Mouse (Mus musculus): ENCODE measurements at regions not wholly inside any gene's neighbourhood (a gene's known extent, or its start where the extent isn't known, plus 50 kb on each side); places are given as distances from the start of the nearest gene placed in this dataset.
A peak's percentile ranks its signal among the peaks of the same experiment; 100 is the strongest.

- no peak for DNase-seq (ENCODE audit: low read depth)
Measured at GRCm38 (mm10) chr13:71874986-71875385, 88.5 kb downstream of the Irx1 start.

GRCm38 (mm10) chr13:71868763-71869162 is 94.8 kb downstream of the Irx1 start:
- no peak for DNase-seq (ENCODE audit: low read depth)

GRCm38 (mm10) chr13:71853426-71854025 is 110.0 kb downstream of the Irx1 start:
- no peak for DNase-seq (ENCODE audit: low read depth)

GRCm38 (mm10) chr13:71804032-71804958 is 159.2 kb downstream of the Irx1 start:
- no peak for DNase-seq (ENCODE audit: low read depth)

GRCm38 (mm10) chr13:71798288-71798687 is 165.2 kb downstream of the Irx1 start:
- DNase-seq (ENCODE audit: low read depth): no peak

GRCm38 (mm10) chr13:71784740-71785139 is 178.8 kb downstream of the Irx1 start:
- DNase-seq (ENCODE audit: low read depth): no peak

- peak; percentile 86 for DNase-seq (ENCODE audit: low read depth)
Measured at GRCm38 (mm10) chr13:71747003-71747965, 216.2 kb downstream of the Irx1 start.

GRCm38 (mm10) chr13:71746534-71746933 is 217.0 kb downstream of the Irx1 start:
- no peak for DNase-seq (ENCODE audit: low read depth)

GRCm38 (mm10) chr13:71736821-71737345 is 226.6 kb downstream of the Irx1 start:
- no peak for DNase-seq (ENCODE audit: low read depth)

GRCm38 (mm10) chr13:71734261-71734660 is 229.3 kb downstream of the Irx1 start:
- DNase-seq (ENCODE audit: low read depth): no peak

GRCm38 (mm10) chr13:71733360-71733759 is 230.2 kb downstream of the Irx1 start:
- peak; percentile 76 for DNase-seq (ENCODE audit: low read depth)

- DNase-seq (ENCODE audit: low read depth): no peak
Measured at GRCm38 (mm10) chr13:71732903-71733302, 230.6 kb downstream of the Irx1 start.

- DNase-seq (ENCODE audit: low read depth): no peak
Measured at GRCm38 (mm10) chr13:71690069-71690817, 273.3 kb downstream of the Irx1 start.

- no peak for DNase-seq (ENCODE audit: low read depth)
Measured at GRCm38 (mm10) chr13:71689187-71689586, 274.3 kb downstream of the Irx1 start.

GRCm38 (mm10) chr13:71676081-71676624 is 287.4 kb downstream of the Irx1 start:
- DNase-seq (ENCODE audit: low read depth): no peak

- no peak for DNase-seq (ENCODE audit: low read depth)
Measured at GRCm38 (mm10) chr13:71669956-71670739, 293.4 kb downstream of the Irx1 start.

- no peak for DNase-seq (ENCODE audit: low read depth)
Measured at GRCm38 (mm10) chr13:71668256-71668655, 295.3 kb downstream of the Irx1 start.

GRCm38 (mm10) chr13:71665221-71665916 is 298.2 kb downstream of the Irx1 start:
- DNase-seq (ENCODE audit: low read depth): no peak

- DNase-seq (ENCODE audit: low read depth): no peak
Measured at GRCm38 (mm10) chr13:71657898-71658297, 305.6 kb downstream of the Irx1 start.

All from gonadal fat pad, adult 2 months (tissue).